Comparison of ENCODE assay signal across 9 mouse cellular contexts in genomic region chr1:180296088-180296487, GRCm38 (mm10). TPM values are rescaled to one million over a fixed set of nuclear protein-coding genes. Genes with fewer than 3 reads are reported as not detected.
A peak's percentile ranks its signal among the peaks of the same experiment; 100 is the strongest.
DNase-seq lines count a peak whose midpoint lies in the region; ATAC-seq and TF ChIP-seq lines count a peak whose summit lies in the region.
"Had no signal": no experiment of that assay in that cellular context is flagged by ENCODE, and none has a peak within 500 bp of the region (broad histone marks: within the 10 kb centered on the region; RNA-seq: fewer than 3 reads in every experiment).

No protein-coding gene starts in this region.

- no peak for TF ChIP-seq POLR2A in heart, adult 2 months (IDR thresholded peaks at IDR 0.05; ENCODE audit: insufficient read depth, low read depth, low read length)
- no peak for TF ChIP-seq POLR2A in cerebellum, adult 2 months (IDR thresholded peaks at IDR 0.05; ENCODE audit: borderline replicate concordance, insufficient read depth, low read length)

- H3K4me2 ChIP-seq in heart, embryonic 12.5 days: no peak overlapping the region
- H3K4me2 ChIP-seq in stomach, postnatal 0 days (replicated peaks; ENCODE audit: low read depth): no peak overlapping the region

- WGBS in heart, adult 2 months: 54% methylated on average over 9 of the region's 9 CpGs
- WGBS in heart, embryonic 12.5 days: 88% methylated on average over 9 of the region's 9 CpGs
- 85% methylated on average over 9 of the region's 9 CpGs for WGBS in cerebellum, adult 2 months
- 80% methylated on average over 9 of the region's 9 CpGs for WGBS in stomach, postnatal 0 days

- TF ChIP-seq EP300 in heart, adult 2 months (IDR thresholded peaks at IDR 0.05; ENCODE audit: insufficient read depth, low read depth, low read length): peak; percentile 49; the same call in 1 of the 2 replicates
- TF ChIP-seq EP300 in stomach, postnatal 0 days (optimal IDR thresholded peaks at IDR 0.05): no peak

- TF ChIP-seq CTCF in heart, adult 2 months (IDR thresholded peaks at IDR 0.05): no peak
- no peak for TF ChIP-seq CTCF in cerebellum, adult 2 months (IDR thresholded peaks at IDR 0.05; ENCODE audit: borderline replicate concordance, insufficient read depth, low read depth, low read length)
- TF ChIP-seq CTCF in stomach, postnatal 0 days (IDR thresholded peaks at IDR 0.05; ENCODE audit: low read depth): no peak

- no peak overlapping the region for H3K9ac ChIP-seq in heart, adult 2 months (ENCODE audit: low read depth, low read length)
- no peak overlapping the region for H3K9ac ChIP-seq in heart, embryonic 12.5 days
- no peak overlapping the region for H3K9ac ChIP-seq in stomach, postnatal 0 days (ENCODE audit: low read length)

- H3K27me3 ChIP-seq in heart, adult 2 months (ENCODE audit: control insufficient read depth, insufficient read depth, low read length): no peaks in the 10 kb centered on the region
- H3K27me3 ChIP-seq in heart, embryonic 12.5 days (replicated peaks): no peaks in the 10 kb centered on the region
- no peaks in the 10 kb centered on the region for H3K27me3 ChIP-seq in cerebellum, adult 2 months (ENCODE audit: control insufficient read depth, insufficient read depth, low read length)
- H3K27me3 ChIP-seq in stomach, postnatal 0 days (ENCODE audit: control insufficient read depth, insufficient read depth, low read length): no peaks in the 10 kb centered on the region

- no peak for ATAC-seq in heart, embryonic 12.5 days (ENCODE audit: insufficient number of reproducible peaks, low FRiP score)
- peak; percentile 93 for ATAC-seq in inflammation-experienced regulatory T-cells, adult 6 months
- ATAC-seq in stomach, postnatal 0 days (ENCODE audit: low FRiP score, low TSS enrichment): no peak

- H3K36me3 ChIP-seq in heart, adult 2 months (ENCODE audit: control insufficient read depth, insufficient read depth, low read length): no peaks in the 10 kb centered on the region
- no peaks in the 10 kb centered on the region for H3K36me3 ChIP-seq in heart, embryonic 12.5 days
- no peaks in the 10 kb centered on the region for H3K36me3 ChIP-seq in stomach, postnatal 0 days (ENCODE audit: control insufficient read depth, insufficient read depth, low read length)

- H3K4me1 ChIP-seq in heart, adult 2 months (ENCODE audit: control insufficient read depth, insufficient read depth, low read length): peaks cover 8% of the 10 kb centered on the region
- no peaks in the 10 kb centered on the region for H3K4me1 ChIP-seq in heart, embryonic 12.5 days (replicated peaks)
- H3K4me1 ChIP-seq in cerebellum, adult 2 months (ENCODE audit: control insufficient read depth, insufficient read depth, low read length): no peaks in the 10 kb centered on the region
- no peaks in the 10 kb centered on the region for H3K4me1 ChIP-seq in stomach, postnatal 0 days (replicated peaks; ENCODE audit: control insufficient read depth, insufficient read depth)

- H3K27ac ChIP-seq in heart, adult 2 months: peak overlapping the region; percentile 70
- no peak overlapping the region for H3K27ac ChIP-seq in heart, embryonic 12.5 days (ENCODE audit: poor library complexity, severe bottlenecking)
- no peak overlapping the region for H3K27ac ChIP-seq in cerebellum, adult 2 months (ENCODE audit: insufficient read depth, low read length)
- H3K27ac ChIP-seq in stomach, postnatal 0 days (replicated peaks): no peak overlapping the region

- peak; percentile 45 to 54 for DNase-seq in heart, adult 2 months
- peak; percentile 42 to 57 for DNase-seq in lung, postnatal 4 days
- no peak for DNase-seq in lung, postnatal 14 days
- peak; percentile 50 for DNase-seq in thymus, postnatal 14 days
- DNase-seq in cerebellum, adult 2 months: no peak
- DNase-seq in stomach, postnatal 0 days (ENCODE audit: low spot score): no peak
- DNase-seq: kidney, adult 11 months had no signal

- no peaks in the 10 kb centered on the region for H3K79me2 ChIP-seq in heart, adult 2 months (replicated peaks; ENCODE audit: control insufficient read depth, insufficient read depth, low read length)

- H3K4me3 ChIP-seq in heart, adult 2 months: no peak overlapping the region
- no peak overlapping the region for H3K4me3 ChIP-seq in heart, embryonic 12.5 days
- no peak overlapping the region for H3K4me3 ChIP-seq in cerebellum, adult 2 months (replicated peaks; ENCODE audit: insufficient read depth, low read depth, low read length)
- H3K4me3 ChIP-seq in stomach, postnatal 0 days (ENCODE audit: low read depth, low read length): no peak overlapping the region

- no peaks in the 10 kb centered on the region for H3K9me3 ChIP-seq in heart, embryonic 12.5 days (replicated peaks)
- no peaks in the 10 kb centered on the region for H3K9me3 ChIP-seq in stomach, postnatal 0 days (ENCODE audit: control insufficient read depth, low read length)

- intact Hi-C loops in heart, adult 2 months (cut with DNase I): loop anchor here (2.0 kb wide), 1 partner anchor 29 kb away; no protein-coding TSS in a partner anchor

RNA-seq across cellular contexts. Expression of gene Psen2, which starts 32.9 kb away (rescaled TPM):
- total RNA-seq in heart, adult 2 months (2021): 10 to 100 TPM; 11.6 to 13.1 TPM
- 30.5 and 35.8 TPM in 2 replicates for polyA plus RNA-seq in heart, adult 2 months (2012; rRNA removed)
- polyA plus RNA-seq in heart, embryonic 12.5 days (2016; fragmentation: Nextera tagmentation; extraction: Ambion mirVana): 13.8 and 15.1 TPM in 2 replicates
- polyA plus RNA-seq in inflammation-experienced regulatory T-cells, adult 6 months (2017; shearing (Covaris generic)): 100 to 1,000 TPM in 2 of 3 experiments, 10 to 100 TPM in 1; 83.5 to 124 (median 120) TPM
- polyA plus RNA-seq in cerebellum, adult 2 months (2012; rRNA removed): 46.6 and 53.2 TPM in 2 replicates
- polyA plus RNA-seq in stomach, postnatal 0 days (2015; fragmentation: Nextera tagmentation; extraction: Ambion mirVana): 14.3 and 15.2 TPM in 2 replicates

RNA-seq across cellular contexts. Expression of gene Itpkb, which starts 34.2 kb away (rescaled TPM):
- 10 to 100 TPM; 50.0 to 50.7 TPM for total RNA-seq in heart, adult 2 months (2021)
- 21.5 and 29.9 TPM in 2 replicates for polyA plus RNA-seq in heart, adult 2 months (2012; rRNA removed)
- 7.2 and 9.1 TPM in 2 replicates for polyA plus RNA-seq in heart, embryonic 12.5 days (2016; fragmentation: Nextera tagmentation; extraction: Ambion mirVana)
- 10 to 100 TPM; 25.3 to 58.2 (median 55.2) TPM for polyA plus RNA-seq in inflammation-experienced regulatory T-cells, adult 6 months (2017; shearing (Covaris generic))
- polyA plus RNA-seq in cerebellum, adult 2 months (2012; rRNA removed): 31.8 and 34.1 TPM in 2 replicates
- polyA plus RNA-seq in stomach, postnatal 0 days (2015; fragmentation: Nextera tagmentation; extraction: Ambion mirVana): 3.7 and 4.0 TPM in 2 replicates

Comparison
In these comparisons a context has a peak if more than half of its experiments do, and no peak if none do; other contexts are left out.
1. DNase-seq: peak in heart, adult 2 months (2 of 2), lung, postnatal 4 days (2 of 2) and thymus, postnatal 14 days (single experiment); none in lung, postnatal 14 days (single experiment), cerebellum, adult 2 months (0 of 2) and stomach, postnatal 0 days (single experiment).